Mouse (Mus musculus) ZHBTc4 (cell line): ENCODE results near the gene Idua.

Experiments
- DNase-seq: peaks from one replicate; pipeline ENCODE4 v3.0.0-alpha.2; 2011; ENCODE audit warnings: low read depth, low spot score

Idua gene

DNA sequence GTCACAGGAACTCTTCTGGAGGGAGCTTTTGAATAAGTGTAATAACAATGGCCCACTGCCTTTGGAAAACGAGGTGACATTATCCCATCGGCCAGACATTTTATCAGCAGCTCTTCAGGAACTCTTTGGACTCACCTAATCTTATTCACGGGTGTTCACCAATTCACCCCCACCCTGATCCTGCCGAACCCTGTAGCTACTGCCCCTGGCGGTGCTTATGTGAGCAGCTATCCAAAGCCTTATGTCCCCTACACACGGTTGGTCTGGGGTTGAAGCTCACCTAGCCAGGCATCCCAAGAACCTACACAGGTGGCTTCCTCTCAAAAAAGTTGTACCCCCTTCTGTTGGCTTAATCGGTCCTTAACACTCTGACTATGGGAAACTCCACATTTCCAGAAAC lies 59.6 kb downstream of the Idua start:
- peak; percentile 52 for DNase-seq

DNA sequence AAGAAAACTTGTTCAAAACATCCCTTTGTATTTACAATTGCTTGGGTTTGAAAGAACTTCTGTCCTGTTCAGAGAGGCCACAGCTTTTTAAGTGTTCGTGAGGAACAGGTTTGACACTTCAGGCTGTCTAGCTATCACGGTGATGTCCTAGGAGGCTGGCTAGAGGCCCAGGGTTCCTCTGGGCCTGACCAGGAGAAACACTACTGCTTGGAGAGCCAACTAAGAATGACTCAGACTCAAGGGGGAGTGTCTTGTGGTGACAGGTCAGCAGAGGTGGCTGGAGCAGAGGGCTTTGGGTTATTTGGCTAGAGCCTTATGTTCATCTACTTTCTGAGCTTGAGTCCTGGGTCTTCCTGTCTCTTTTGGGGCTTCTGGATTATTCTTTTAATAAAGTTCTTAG lies 63.9 kb downstream of the Idua start:
- no peak for DNase-seq

- peak; percentile 71 for DNase-seq
These were observed 66.6 kb downstream of the Idua start for GRCm38 (mm10) chr5:108726557-108727248.

GRCm38 (mm10) chr5:108727425-108727824 lies 67.3 kb downstream of the Idua start:
- DNase-seq: no peak
